24 mouse cellular contexts compared by ENCODE assay signal in the genomic region with DNA sequence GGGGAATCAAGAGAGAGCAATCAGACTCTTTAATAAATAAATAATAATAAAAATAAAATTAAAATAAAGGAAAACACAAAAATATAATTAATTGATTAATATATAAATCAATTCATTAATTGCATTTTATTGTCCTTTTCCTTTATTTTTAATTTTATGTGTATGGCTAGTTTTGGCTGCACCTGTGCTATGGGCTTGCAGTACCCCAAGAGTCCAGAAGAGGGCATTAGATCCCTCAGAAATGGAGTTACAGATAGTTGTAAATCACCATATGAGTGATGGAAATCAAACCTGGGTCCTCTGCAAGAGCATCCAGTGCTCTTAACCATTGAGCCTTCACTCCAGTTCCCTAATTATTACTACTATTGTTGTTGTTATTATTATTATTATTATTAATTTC.
A peak's percentile ranks its signal among the peaks of the same experiment; 100 is the strongest.
DNase-seq lines count a peak whose midpoint lies in the region; ATAC-seq and TF ChIP-seq lines count a peak whose summit lies in the region.
"Had no signal": no experiment of that assay in that cellular context is flagged by ENCODE, and none has a peak within 500 bp of the region (broad histone marks: within the 10 kb centered on the region; RNA-seq: fewer than 3 reads in every experiment).

No protein-coding gene starts in this region.

- H3K36me3 ChIP-seq in forebrain, postnatal 0 days (ENCODE audit: insufficient read depth): no peaks in the 10 kb centered on the region
- no peaks in the 10 kb centered on the region for H3K36me3 ChIP-seq in forebrain, embryonic 15.5 days
- H3K36me3 ChIP-seq in kidney, postnatal 0 days (ENCODE audit: insufficient read depth, low read length): no peaks in the 10 kb centered on the region
- no peaks in the 10 kb centered on the region for H3K36me3 ChIP-seq in lung, embryonic 14.5 days (ENCODE audit: insufficient read depth)
- no peaks in the 10 kb centered on the region for H3K36me3 ChIP-seq in MEL (ENCODE audit: control insufficient read depth in 1 of 2, insufficient read depth in 2 of 2, low read length in 2 of 2)
- H3K36me3 ChIP-seq: embryonic facial prominence, embryonic 15.5 days; heart, embryonic 15.5 days; limb, embryonic 12.5 days; midbrain, embryonic 13.5 days had no signal

- H3K4me3 ChIP-seq in forebrain, postnatal 0 days (ENCODE audit: low read depth, low read length): no peak overlapping the region
- no peak overlapping the region for H3K4me3 ChIP-seq in forebrain, embryonic 15.5 days
- H3K4me3 ChIP-seq in kidney, postnatal 0 days (replicated peaks; ENCODE audit: low read depth, low read length): no peak overlapping the region
- H3K4me3 ChIP-seq in lung, embryonic 14.5 days (ENCODE audit: low read depth, low read length): no peak overlapping the region
- no peak overlapping the region for H3K4me3 ChIP-seq in MEL (ENCODE audit: control insufficient read depth in 1 of 2, insufficient read depth in 1 of 2, low read depth in 2 of 2, low read length in 2 of 2)
- H3K4me3 ChIP-seq: embryonic facial prominence, embryonic 15.5 days; heart, embryonic 15.5 days; limb, embryonic 12.5 days; megakaryocyte, embryonic 14.5 days; midbrain, embryonic 13.5 days had no signal

- TF ChIP-seq EP300 in MEL (IDR thresholded peaks at IDR 0.05; ENCODE audit: low read depth in 1 of 2, low read length in 2 of 2): no peak

- no peaks in the 10 kb centered on the region; the same call in 1 of the 2 replicates for H3K27me3 ChIP-seq in forebrain, postnatal 0 days (ENCODE audit: insufficient read depth, low read length)
- no peaks in the 10 kb centered on the region for H3K27me3 ChIP-seq in forebrain, embryonic 15.5 days
- no peaks in the 10 kb centered on the region for H3K27me3 ChIP-seq in kidney, postnatal 0 days (ENCODE audit: insufficient read depth, low read length)
- H3K27me3 ChIP-seq in lung, embryonic 14.5 days (ENCODE audit: insufficient read depth, low read length): no peaks in the 10 kb centered on the region
- H3K27me3 ChIP-seq in MEL (ENCODE audit: control insufficient read depth in 1 of 2, insufficient read depth in 2 of 2, low read length in 2 of 2): no peaks in the 10 kb centered on the region
- H3K27me3 ChIP-seq: embryonic facial prominence, embryonic 15.5 days; heart, embryonic 15.5 days; limb, embryonic 12.5 days; midbrain, embryonic 13.5 days had no signal

- no peaks in the 10 kb centered on the region for H3K4me1 ChIP-seq in forebrain, postnatal 0 days (ENCODE audit: insufficient read depth)
- H3K4me1 ChIP-seq in forebrain, embryonic 15.5 days: no peaks in the 10 kb centered on the region
- H3K4me1 ChIP-seq in kidney, postnatal 0 days (replicated peaks; ENCODE audit: insufficient read depth, low read length): no peaks in the 10 kb centered on the region
- no peaks in the 10 kb centered on the region for H3K4me1 ChIP-seq in lung, embryonic 14.5 days (ENCODE audit: insufficient read depth)
- no peaks in the 10 kb centered on the region for H3K4me1 ChIP-seq in MEL (ENCODE audit: control insufficient read depth in 1 of 2, insufficient read depth in 2 of 2, low read length in 2 of 2)
- H3K4me1 ChIP-seq: limb, embryonic 12.5 days; midbrain, embryonic 13.5 days had no signal

- ATAC-seq in forebrain, postnatal 0 days: no peak
- no peak for ATAC-seq in forebrain, embryonic 15.5 days (replicated peaks)
- ATAC-seq in kidney, postnatal 0 days (replicated peaks; ENCODE audit: low FRiP score, low read depth): no peak
- no peak for ATAC-seq in lung, embryonic 14.5 days (ENCODE audit: insufficient read depth)
- ATAC-seq: forebrain, embryonic 16.5 days; hindbrain, embryonic 16.5 days; midbrain, embryonic 13.5 days had no signal

- no peak overlapping the region for H3K27ac ChIP-seq in forebrain, postnatal 0 days (ENCODE audit: low read depth, low read length)
- no peak overlapping the region for H3K27ac ChIP-seq in forebrain, embryonic 15.5 days (replicated peaks)
- no peak overlapping the region for H3K27ac ChIP-seq in kidney, postnatal 0 days
- no peak overlapping the region for H3K27ac ChIP-seq in lung, embryonic 14.5 days (ENCODE audit: low read depth)
- no peak overlapping the region for H3K27ac ChIP-seq in MEL (ENCODE audit: control insufficient read depth, low read depth, low read length)
- H3K27ac ChIP-seq: embryonic facial prominence, embryonic 15.5 days; heart, embryonic 15.5 days; limb, embryonic 12.5 days; midbrain, embryonic 13.5 days had no signal

- TF ChIP-seq CTCF in forebrain, postnatal 0 days (IDR thresholded peaks at IDR 0.05; ENCODE audit: low read depth): 0 out of 2 replicates have a peak, but pooled peaks have one; percentile 13
- TF ChIP-seq CTCF in kidney, postnatal 0 days (IDR thresholded peaks at IDR 0.05; ENCODE audit: low read depth): peak; percentile 27; the same call in 1 of the 2 replicates
- TF ChIP-seq CTCF in lung, embryonic 14.5 days (IDR thresholded peaks at IDR 0.05; ENCODE audit: low read depth): peak; percentile 34
- TF ChIP-seq CTCF in MEL (IDR thresholded peaks at IDR 0.05 in 2 of 3, conservative IDR thresholded peaks at IDR 0.05 in 1 of 3; ENCODE audit: control insufficient read depth in 1 of 3, insufficient read depth in 1 of 3, low read depth in 2 of 3, low read length in 3 of 3, poor library complexity in 1 of 3, severe bottlenecking in 1 of 3): peak; percentile 27 to 69 (median 36); a peak in 4 of 6 replicates

- no peak for TF ChIP-seq POLR2A in MEL (IDR thresholded peaks at IDR 0.05; ENCODE audit: control insufficient read depth in 1 of 2, insufficient read depth in 1 of 2, low read depth in 1 of 2, low read length in 2 of 2, poor library complexity in 1 of 2)

- no peak overlapping the region for H3K4me2 ChIP-seq in forebrain, postnatal 0 days (ENCODE audit: low read depth)
- H3K4me2 ChIP-seq in forebrain, embryonic 15.5 days (replicated peaks): no peak overlapping the region
- no peak overlapping the region for H3K4me2 ChIP-seq in kidney, postnatal 0 days (ENCODE audit: low read length)
- H3K4me2 ChIP-seq in lung, embryonic 14.5 days: no peak overlapping the region
- H3K4me2 ChIP-seq: embryonic facial prominence, embryonic 15.5 days; heart, embryonic 15.5 days; limb, embryonic 12.5 days; midbrain, embryonic 13.5 days had no signal

- TF ChIP-seq RAD21 in MEL (IDR thresholded peaks at IDR 0.05; ENCODE audit: low read depth, low read length): peak; percentile 37

- H3K9me3 ChIP-seq in forebrain, postnatal 0 days (ENCODE audit: low read length): no peaks in the 10 kb centered on the region
- H3K9me3 ChIP-seq in forebrain, embryonic 15.5 days: no peaks in the 10 kb centered on the region
- no peaks in the 10 kb centered on the region for H3K9me3 ChIP-seq in kidney, postnatal 0 days (replicated peaks; ENCODE audit: low read length)
- no peaks in the 10 kb centered on the region for H3K9me3 ChIP-seq in lung, embryonic 14.5 days (ENCODE audit: low read depth, low read length)
- H3K9me3 ChIP-seq in MEL (replicated peaks; ENCODE audit: insufficient read depth, low read length): no peaks in the 10 kb centered on the region
- H3K9me3 ChIP-seq: embryonic facial prominence, embryonic 15.5 days; heart, embryonic 15.5 days; limb, embryonic 12.5 days; midbrain, embryonic 13.5 days had no signal

- H3K79me2 ChIP-seq in MEL (ENCODE audit: control insufficient read depth, insufficient read depth, low read length, poor library complexity): no peaks in the 10 kb centered on the region

- no peak for DNase-seq in forebrain, postnatal 0 days
- no peak for DNase-seq in kidney, postnatal 0 days (ENCODE audit: low spot score)
- no peak for DNase-seq in kidney, adult 9 months
- no peak for DNase-seq in lung, embryonic 14.5 days
- DNase-seq in lung, postnatal 14 days: no peak
- peak; percentile 29 for DNase-seq in MEL (ENCODE audit: low read depth, low spot score)
- DNase-seq in spleen, postnatal 10 days (ENCODE audit: low spot score in 2 of 2): no peak
- DNase-seq: adrenal gland, postnatal 25 days; cerebellum, adult 9-10 months; gastrocnemius, postnatal 36 days; kidney, adult 18-20 months; kidney, postnatal 10 days; lung, postnatal 36 days; retina, postnatal 1 day; right cerebral cortex, postnatal 25 days; thymus, postnatal 36 days had no signal

- no peak overlapping the region for H3K9ac ChIP-seq in forebrain, postnatal 0 days
- no peak overlapping the region for H3K9ac ChIP-seq in forebrain, embryonic 15.5 days (replicated peaks)
- no peak overlapping the region for H3K9ac ChIP-seq in kidney, postnatal 0 days (ENCODE audit: low read depth, low read length)
- no peak overlapping the region for H3K9ac ChIP-seq in lung, embryonic 14.5 days
- no peak overlapping the region for H3K9ac ChIP-seq in MEL (ENCODE audit: control insufficient read depth, low read depth, low read length, poor library complexity, severe bottlenecking)
- H3K9ac ChIP-seq: embryonic facial prominence, embryonic 15.5 days; heart, embryonic 15.5 days; limb, embryonic 12.5 days; midbrain, embryonic 13.5 days had no signal

TF ChIP-seq in MEL, 35 proteins besides CTCF, POLR2A, EP300 and RAD21:
- no peak for TF ChIP-seq E2F4 (IDR thresholded peaks at IDR 0.05; ENCODE audit: borderline replicate concordance, low read depth, low read length)
- no peak for TF ChIP-seq MAZ (IDR thresholded peaks at IDR 0.05; ENCODE audit: low read depth, low read length)
- peak; percentile 44 for TF ChIP-seq SMC3 (IDR thresholded peaks at IDR 0.05; ENCODE audit: low read depth, low read length)
- no peak for TF ChIP-seq CHD1 (IDR thresholded peaks at IDR 0.05; ENCODE audit: low read depth, low read length)
- peak; percentile 28; the same call in 1 of the 2 replicates for TF ChIP-seq ZC3H11A (IDR thresholded peaks at IDR 0.05; ENCODE audit: low read depth, low read length)
